Mouse (Mus musculus): Measurements from ENCODE around the gene Samd4. TPM values are rescaled to one million over a fixed set of nuclear protein-coding genes. Genes with fewer than 3 reads are reported as not detected.
"Not testable (repeated sequence)": the region's sequence is repeated elsewhere in the genome, so short reads cannot be mapped to it uniquely, and the experiment has no call there.

The Samd4 gene
- polyA plus RNA-seq, 3 experiments from 2014 or later, result not detected

DNA sequence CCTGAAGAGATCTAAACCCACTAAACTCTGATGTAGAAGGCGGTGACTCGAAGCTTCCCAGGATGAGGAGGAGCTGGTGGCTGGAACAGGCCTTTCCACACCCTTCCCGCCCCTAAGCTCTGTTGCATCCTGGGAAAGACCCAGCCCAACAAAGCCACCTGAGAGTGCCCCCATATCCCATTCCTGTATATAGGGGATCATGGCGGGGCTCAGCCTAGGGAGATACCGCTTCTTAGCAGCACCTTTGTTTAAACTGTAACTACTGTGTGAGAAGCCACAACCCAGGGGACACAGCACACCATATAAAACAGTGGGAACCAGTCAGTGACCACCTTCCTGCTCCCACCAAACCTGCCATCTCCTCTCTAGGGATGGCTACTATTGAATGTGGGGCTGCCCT is 193.2 kb downstream of the Samd4 start:
- ATAC-seq, result no peak

DNA sequence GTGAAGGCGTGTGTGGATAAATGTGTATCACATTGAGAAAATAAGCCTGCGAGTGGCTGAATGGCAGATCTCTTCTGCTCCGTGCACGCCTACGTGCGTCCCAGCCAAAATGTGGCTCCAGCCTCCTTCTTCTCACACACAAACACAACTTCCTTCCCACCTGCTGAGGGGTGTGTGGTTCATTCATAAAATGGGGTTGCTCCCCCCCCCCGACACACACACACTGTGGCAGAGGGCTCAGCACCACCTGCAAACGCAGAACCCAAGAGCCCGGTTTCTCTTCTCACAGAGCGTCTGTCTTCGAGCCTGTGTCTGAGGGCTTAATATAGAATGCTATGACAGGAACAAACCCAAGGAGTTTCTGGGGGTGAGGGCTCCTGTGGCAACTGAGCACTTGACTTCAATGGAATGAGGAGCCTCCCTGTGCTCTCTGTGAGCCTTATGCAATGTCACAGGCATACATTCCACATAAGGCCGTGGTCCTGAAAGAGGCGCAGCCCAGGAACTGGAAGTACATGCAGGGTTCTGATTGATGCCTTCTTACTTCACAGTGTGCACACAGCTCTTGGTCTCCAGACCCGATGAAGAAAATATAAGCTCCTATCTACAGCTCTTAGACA is 194.4 kb downstream of the Samd4 start:
- ATAC-seq, result no peak

DNA sequence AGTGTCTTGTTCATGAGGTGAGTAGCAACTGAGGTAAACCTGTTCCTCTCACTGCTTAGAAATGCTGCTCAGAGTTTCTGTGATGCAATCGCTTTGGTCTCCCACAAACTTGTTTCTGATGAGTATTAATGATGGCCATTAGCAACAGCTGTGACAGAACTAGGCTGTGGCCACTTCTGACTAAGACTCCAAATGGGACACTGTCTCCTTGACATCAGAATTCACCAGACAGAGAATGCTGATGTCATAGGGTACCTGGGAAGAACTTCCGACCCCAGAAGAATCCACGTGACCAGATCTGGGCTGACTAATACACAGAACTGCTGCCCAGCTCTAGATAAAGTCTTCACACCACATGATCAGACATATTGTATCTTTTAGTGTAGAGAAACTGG is 194.9 kb downstream of the Samd4 start:
- ATAC-seq, result no peak

DNA sequence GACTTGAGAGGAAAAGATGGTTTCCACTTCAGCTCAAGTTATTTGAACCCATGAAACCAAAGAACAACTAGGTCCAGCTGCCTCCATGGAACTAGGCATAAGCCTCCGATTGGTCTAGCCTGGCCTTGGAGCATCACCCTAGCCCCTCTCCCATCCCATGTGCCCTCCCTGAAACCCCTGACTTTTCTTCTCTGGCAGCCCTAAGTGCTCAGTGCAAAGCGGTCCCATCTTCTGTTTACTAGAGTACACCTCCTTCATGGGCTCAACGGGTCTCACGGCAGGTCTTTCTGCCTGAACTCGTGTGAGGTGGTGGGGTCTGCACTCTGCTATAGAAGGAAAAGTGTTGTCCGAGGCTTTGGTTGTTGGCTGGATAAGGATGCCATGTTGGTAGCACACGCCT is 197.3 kb downstream of the Samd4 start:
- no peak for ATAC-seq

DNA sequence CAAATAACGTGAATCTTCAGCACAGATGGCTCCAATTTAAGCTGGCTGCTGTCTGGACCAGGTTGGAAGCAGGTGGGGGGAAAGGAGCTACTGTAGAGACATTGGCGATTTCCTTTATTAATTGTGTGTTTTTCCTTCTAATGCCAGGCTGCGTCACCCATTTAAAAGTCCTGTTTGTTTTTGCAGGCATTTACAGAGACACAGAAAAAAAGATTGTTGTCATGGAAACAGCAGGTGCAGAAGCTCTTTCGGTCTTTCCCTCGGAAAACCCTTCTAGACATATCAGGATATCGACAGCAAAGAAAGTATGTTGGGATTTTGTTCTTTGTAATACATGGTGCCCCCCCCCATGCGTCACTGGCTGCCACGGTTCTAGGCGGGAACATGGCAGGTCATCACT is 200.7 kb downstream of the Samd4 start:
- ATAC-seq, result no peak

DNA sequence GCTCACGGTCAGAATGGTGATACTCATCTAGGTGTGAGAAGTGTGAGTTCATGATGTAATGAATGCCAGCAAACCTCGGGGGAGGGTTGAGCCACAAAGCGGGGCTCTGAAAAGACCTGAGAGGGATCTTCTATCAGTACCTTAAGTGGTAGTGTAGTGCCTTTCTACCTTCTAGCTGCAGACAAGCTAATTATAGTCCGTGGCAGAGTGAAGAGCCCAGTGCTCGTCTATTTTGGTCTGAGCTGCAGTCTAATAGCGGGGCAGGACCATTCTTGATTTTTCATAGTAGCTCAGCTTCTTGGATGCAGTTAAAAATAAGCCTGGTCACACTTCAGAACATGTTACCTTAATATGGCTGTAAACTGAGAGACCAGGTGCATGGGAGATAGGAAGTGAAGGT is 201.2 kb downstream of the Samd4 start:
- no peak for ATAC-seq

DNA sequence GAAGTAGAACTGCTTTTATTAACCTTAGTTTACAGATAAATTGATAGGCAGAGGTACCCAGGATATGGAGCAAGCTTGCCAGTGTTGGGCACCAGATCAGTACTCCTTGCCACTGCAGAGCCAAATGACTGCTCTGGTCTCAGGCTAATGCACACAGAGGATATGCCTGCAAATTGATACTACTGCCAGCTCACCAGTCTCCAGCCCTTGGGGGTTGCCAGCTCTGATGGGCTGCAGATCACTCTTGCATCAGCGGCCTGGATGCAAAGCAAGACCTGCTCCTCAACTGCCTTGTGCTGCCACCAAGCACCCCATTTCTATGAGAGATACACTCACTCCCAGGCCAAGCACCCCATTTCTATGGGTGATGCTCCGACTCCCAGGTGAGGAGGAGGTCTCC is 202.0 kb downstream of the Samd4 start:
- ATAC-seq, result no peak

DNA sequence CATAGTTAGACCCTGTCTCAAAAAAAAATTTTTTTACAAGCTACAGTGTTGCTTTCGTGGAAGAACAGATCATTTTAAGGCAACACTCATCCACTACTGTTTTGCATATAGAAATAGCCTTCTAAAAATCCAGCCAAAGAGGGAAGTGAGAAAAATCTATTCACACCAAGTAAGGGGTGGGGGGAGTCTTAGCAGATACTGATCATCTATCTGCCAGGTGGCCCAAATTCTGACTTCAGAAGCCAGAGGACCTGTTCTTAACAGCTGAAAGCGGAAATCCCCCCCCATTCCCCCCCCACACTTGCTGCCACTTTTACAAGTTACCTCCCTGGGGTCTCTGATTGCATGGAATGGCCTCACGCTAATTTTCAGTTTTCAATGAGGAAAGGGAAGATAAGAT is 203.5 kb downstream of the Samd4 start:
- no peak for ATAC-seq

DNA sequence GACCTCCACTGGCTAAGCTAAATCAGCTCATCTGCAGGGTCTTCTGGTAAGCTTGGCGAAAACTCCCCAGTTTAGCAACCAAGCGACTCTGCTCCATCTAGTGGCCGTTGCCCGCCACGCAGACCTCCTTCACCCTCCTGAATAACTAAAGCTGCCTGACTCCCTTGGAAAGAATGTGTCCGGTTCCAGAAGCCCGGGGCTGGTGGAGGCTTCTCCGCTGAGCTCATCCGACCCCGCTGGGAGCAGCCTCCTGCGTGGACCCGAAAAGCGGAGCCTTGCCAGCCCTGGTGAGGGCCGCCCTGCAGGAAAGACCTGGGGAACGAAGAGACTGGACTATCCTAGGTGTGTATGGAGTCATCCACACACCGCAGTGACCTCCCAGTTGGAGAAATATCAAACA is 204.1 kb downstream of the Samd4 start:
- peak; percentile 88 for ATAC-seq

DNA sequence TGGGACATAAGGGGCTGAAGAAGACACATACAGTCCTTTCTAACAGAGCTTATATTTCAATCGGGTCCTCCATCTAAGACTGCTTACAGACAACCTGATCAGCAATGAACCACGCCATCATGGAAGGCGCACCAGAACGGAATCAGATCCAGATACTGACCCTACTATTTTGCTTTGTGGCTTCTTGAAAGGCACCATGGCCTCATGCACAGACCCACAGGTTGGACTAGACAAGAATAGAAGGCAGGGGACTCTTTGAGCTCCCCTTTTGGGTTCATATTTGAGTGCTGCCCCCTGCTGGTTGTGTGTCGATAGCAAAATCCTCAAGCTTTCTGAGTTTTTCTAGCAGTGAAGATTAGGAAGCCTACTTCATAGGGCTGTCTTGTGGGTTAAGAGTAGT is 204.5 kb downstream of the Samd4 start:
- peak; percentile 75 for ATAC-seq

DNA sequence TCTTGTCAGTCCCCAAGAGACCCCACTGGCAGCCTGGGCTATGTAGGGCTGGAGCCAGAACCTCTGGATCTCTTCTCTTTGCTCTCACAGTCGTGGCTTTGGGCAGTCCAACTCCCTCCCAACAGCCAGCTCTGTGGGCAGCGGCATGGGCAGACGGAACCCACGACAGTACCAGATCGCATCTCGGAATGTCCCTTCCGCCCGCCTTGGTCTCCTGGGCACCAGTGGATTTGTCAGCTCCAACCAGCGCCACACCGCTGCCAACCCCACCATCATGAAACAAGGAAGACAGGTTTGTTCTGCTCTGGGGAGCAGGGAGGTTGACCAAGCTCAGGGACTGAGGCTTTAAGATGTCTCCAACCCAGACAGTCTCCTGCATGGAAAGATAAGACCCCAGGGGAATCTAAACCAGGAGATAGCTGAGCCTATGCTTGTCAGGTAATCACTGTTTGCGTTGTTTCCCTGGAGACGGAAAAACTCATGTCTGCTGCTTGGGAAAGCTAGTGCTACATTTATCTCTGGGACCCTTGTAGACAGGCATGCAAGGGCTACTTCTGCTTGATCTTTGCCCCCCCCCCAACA is 205.1 kb downstream of the Samd4 start:
- ATAC-seq, result no peak

DNA sequence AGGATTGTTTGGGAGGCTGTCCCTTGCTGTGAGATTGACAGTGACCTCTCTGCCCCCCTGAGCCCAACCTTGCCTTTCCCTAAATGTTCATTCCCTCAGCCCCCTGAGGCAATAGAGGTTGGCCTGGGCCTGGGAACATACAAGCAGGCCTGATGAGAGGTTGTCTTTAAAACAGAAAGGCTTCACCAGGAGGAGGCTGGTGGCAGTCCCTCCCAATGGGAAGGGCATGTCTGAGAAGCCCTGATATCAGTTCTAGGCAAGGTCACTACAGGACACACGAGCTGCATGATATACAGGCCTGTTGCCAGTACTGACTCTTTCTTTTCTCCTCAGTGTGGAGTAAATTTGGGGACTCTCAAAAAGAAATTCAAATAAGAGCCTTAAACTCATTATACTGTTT is 205.7 kb downstream of the Samd4 start:
- ATAC-seq, result no peak

DNA sequence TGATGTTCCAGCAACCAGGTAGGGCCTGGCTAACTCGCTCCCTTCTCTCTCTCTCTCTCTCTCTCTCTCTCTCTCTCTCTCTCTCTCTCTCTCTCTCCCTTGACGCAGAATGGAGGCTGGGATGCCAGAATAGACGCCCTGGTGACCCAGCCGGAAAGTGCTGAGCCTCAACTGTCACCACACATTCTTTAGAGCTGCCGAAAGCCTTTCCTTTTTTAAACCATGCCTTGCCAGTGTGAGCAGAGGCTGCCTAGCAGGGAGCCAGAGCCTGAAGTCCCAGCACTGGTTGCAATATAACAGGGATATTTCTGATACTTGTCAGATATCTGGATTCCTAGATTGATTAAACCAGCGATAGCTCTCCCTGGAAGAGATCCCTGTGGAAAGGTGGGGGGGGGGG is 206.5 kb downstream of the Samd4 start:
- no peak for ATAC-seq

DNA sequence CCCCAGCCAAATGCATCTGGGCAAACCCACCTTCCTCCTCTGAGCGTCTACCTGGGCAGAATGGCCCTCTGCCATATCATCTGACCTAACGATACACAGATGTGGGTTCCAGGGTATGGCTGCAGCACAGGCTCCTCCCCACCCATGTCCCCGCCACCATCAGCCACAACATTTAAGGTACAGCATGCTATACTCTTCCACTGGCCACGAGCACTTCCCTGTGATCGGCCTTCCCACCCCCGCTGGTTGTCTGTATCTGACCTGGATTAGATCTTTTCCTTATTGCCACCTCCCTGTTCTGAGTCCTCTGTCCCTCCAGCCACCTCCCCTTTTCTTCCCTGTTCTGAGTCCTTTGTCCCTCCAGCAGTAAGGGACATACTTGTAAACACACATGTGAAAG is 209.3 kb downstream of the Samd4 start:
- ATAC-seq, result no peak

DNA sequence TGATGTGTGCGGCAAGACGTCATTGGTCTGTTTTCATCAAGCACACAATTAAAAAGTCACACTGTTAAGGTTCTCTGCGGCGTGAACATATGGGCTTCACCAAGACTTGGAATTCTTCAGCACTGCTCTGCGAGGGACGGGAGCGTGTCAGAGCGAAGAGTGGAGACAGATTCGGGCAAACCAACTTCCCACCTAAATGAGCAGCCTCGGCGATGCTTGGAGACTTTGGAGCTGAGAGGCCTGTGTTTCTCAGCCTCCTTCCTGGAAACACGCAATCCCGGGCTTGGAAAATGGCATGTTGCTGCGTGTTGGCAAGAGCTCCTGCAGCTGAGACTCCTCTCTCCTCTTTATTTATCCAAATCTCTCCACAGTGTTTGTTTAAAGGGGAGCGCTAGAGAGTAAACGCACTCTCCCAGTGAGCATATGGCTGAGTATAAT is 210.7 kb downstream of the Samd4 start:
- no peak for ATAC-seq

DNA sequence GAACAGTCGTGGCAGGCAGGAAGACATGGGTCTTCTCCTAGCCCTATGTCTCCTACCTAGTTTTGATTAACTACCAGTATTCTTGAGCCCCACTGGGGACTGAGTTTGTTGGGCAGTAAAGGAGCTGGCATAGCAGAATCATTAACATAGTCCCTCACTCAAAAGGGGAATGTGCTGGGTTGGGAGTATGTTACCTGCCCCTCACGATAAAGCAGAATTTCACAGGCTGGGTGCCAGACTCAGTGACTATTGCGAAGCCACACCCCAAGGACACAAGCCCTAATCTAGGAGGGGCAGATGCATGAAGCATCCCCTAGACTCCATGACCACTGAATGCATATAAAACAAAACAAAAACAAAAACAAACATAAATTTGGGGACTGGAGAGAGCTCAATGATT is 212.4 kb downstream of the Samd4 start:
- no peak for ATAC-seq

DNA sequence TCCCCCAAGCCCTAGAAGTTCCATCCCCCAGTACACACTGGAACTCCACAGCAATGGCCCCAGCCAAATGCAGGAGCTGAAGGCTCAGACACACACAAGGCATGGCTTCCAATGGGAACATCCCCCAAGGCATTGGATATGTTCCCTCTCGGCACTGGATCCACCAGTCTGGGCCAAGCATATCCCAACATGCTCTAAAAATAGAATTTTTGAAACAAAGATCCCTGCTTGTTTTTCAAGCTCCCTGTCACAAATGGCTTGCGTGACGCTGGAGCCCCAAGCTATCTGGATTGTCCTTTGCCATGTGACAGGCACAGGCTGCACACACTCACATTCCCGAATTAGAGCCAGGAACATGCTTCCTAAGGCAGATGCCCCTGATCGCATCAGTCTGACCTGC is 213.7 kb downstream of the Samd4 start:
- no peak for ATAC-seq

DNA sequence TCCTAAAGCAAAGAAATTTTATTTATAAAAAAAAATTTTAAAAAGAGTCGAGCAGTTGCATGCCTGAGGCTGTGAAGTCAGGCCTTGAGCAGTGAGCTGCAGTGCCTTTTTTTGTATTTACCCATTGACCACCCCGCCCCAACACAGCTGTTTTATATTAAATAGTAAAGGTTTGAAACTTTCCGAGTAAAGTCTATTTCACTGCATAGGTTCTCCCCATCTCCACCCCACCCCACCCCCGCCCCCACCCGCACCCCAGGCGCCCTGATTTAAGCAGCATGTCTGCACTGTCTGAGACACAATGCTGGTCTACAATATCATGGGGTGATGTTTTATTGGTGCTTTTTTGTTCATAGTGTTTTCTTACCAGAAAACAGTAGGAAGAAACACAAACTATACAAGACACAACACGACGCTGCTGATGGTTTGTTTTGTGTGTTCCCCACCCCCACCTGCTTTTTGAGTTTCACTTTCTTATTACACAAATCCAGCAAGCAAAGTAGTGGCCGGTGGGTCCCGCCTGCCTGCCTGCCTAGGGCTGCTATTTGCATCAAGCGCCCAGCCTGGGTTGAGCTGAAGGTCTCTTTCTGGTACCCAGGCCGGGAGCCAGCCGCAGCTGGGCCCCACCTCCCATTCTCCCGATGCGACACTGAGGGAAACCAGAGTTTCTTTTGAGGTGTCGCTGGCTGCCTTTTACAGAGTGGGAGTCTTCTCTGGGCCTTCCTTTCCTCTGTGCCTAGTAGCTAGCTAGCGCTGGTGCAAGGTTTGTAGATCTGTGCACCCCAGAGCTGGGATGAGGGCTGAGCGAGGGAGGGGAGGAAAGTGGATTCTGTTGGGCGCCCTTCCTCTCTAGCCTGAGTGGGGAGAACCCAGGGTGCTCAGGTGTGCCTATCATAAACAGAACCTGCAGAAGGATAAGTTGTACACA is 221.9 kb downstream of the Samd4 start:
- peak; percentile 85 for ATAC-seq

DNA sequence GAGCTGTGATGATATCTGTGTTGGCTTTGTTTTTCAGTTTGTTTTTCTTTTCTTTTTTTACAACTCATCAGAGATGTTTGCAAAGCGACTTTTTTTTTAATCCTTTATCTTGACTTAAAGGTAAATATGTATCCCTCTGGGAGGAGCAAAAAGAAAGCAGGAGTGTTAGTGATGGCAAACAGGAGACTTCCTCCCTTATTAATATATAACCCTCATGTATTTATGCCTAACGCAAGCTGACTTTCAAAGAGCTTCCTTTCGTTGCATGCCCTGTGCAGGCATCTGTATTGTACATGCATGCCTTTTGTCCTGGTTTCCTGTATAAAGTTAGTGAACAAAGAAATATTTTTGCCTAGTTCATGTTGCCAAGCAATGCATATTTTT is 222.5 kb downstream of the Samd4 start:
- ATAC-seq, result no peak

DNA sequence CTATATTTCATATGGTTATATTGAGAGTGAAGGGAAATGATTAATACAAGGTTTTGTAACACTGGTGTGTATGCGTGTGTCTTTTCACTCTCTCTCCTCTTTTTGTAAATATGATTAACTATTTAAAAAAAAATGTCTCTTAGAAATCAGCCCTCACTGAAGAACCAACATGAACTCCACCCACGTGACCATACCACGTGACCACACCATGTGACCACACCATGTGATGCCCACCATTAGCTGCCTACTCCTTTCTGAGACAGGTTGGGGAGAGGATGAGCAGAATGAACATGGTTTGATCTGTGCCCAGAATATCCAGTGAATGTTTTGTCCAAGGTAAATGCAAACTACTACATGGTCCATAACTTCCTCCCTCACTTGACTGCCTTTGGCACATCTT is 223.1 kb downstream of the Samd4 start:
- ATAC-seq, result no peak

DNA sequence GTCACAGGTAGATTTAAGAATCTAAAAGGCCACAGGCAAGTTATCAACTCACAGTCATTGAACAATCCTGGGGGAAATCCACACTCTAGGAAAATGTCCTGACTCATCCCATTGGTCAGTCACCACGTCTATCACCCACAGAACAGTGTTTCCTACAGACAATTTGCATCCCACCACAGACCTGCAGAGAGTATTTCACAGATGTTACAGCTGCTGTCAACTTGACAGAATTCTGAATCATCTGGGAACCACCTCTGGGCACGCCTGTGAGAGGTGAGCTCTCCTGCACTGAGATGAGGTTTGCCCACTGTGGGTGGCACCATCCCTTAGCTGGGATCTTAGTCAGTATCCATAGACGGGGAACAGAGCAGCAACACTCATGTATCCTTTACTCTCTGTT is 224.8 kb downstream of the Samd4 start:
- ATAC-seq, result no peak

DNA sequence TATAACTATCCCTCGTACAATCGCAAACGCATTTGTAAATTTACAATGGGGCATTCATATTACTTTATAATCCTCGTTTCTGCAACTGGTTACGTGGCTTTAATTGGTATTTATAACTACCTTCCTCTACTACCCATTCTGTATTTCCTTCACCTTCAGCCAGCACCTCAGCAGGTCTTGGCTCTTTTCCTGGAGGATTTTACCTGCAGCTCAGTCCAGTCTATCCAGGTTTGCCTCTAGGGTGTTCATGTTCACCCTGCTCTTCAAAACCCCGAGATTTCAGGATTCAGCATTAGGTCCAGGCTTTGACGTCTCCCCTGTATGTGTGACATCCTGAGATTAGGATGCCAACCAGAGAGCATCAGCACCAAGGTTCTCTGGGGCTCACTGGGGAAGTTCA is 227.7 kb downstream of the Samd4 start:
- not testable (repeated sequence) for ATAC-seq

DNA sequence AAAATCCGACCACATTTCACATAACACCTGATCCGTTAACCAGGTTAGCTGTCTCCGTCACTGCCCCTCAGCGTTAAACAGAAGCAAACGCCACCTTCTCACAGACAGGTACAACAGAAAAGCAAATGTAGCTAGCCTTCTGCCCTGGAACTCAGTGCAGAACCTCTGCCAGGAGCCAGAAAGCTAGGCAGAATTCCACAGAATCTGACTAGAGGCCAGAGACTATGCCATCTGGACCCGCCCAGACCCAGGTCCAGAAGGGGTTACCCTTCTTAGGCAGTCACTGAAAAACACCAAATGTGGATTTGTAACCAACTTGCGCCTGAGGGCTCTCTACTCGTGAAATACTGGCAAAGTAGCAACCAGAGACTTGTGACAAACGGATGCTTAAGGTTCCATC is 228.7 kb downstream of the Samd4 start:
- no peak for ATAC-seq

DNA sequence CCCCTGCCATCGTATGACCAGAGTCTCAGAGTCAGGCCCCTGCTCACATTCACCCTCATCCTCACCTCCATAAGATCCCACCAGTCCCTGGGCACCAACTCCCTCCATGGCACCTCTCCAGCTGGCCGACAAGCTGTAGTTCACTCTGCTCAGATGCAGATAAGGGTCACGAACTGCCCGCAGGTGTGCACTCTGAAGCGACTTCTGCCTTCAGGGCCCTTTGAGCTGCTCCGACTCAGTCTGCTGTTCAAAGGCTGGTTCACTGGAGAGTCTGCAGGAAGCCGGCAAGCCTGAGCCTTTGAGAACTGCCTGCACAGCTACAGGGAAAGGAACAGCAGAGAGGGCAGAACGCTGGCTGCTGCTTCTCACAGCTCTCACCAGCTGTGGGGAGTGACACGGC is 232.5 kb downstream of the Samd4 start:
- no peak for ATAC-seq

All from inflammation-experienced regulatory T-cells, adult 6 months (primary cell).